10 mouse cellular contexts compared by ENCODE assay signal in the genomic region with DNA sequence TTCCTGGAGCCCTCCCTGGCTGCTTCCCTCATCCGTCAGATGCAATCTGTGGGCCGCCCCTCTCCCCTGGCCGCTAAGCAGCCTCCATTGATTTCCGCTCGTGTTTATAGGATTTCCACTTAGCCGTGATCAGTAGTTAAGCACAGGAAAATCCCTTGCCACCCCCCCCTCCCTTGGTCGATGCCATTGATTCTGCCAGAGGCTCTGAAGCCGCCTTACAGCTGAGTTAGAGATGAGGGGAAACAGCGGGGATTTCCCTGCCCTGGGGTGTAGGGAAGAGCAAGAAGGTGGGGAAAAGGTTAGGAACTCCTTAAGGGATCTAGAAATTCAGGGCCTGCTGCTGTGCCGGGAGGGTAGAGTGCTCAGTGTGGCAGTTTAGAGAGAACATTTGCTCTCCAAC. TPM values are rescaled to one million over a fixed set of nuclear protein-coding genes. Genes with fewer than 3 reads are reported as not detected.
DNase-seq lines count a peak whose midpoint lies in the region; ATAC-seq lines count a peak whose summit lies in the region.
"Had no signal": no experiment of that assay in that cellular context is flagged by ENCODE, and none has a peak within 500 bp of the region (broad histone marks: within the 10 kb centered on the region; RNA-seq: fewer than 3 reads in every experiment).

No protein-coding gene starts in this region.

- H3K4me1 ChIP-seq in lung, embryonic 15.5 days, result peaks cover 27% of the 10 kb centered on the region
- peaks cover 38% of the 10 kb centered on the region for H3K4me1 ChIP-seq in hindbrain, embryonic 15.5 days (replicated peaks)
- H3K4me1 ChIP-seq in neural tube, embryonic 15.5 days, result peaks cover 41% of the 10 kb centered on the region

- no peaks in the 10 kb centered on the region for H3K27me3 ChIP-seq in lung, embryonic 15.5 days
- no peaks in the 10 kb centered on the region for H3K27me3 ChIP-seq in hindbrain, embryonic 15.5 days
- H3K27me3 ChIP-seq in neural tube, embryonic 15.5 days (replicated peaks), result no peaks in the 10 kb centered on the region
- H3K27me3 ChIP-seq: liver, embryonic 15.5 days had no signal

- no peak overlapping the region for H3K9ac ChIP-seq in lung, embryonic 15.5 days
- 0 out of 2 replicates have a peak overlapping the region, but pooled peaks have one; percentile 23 for H3K9ac ChIP-seq in hindbrain, embryonic 15.5 days
- H3K9ac ChIP-seq in neural tube, embryonic 15.5 days (replicated peaks), result 0 out of 2 replicates have a peak overlapping the region, but pooled peaks have one; percentile 32
- H3K9ac ChIP-seq: liver, embryonic 15.5 days had no signal

- no peak overlapping the region for H3K4me2 ChIP-seq in lung, embryonic 15.5 days
- peak overlapping the region; percentile 34 for H3K4me2 ChIP-seq in hindbrain, embryonic 15.5 days
- H3K4me2 ChIP-seq in neural tube, embryonic 15.5 days, result peak overlapping the region; percentile 36
- H3K4me2 ChIP-seq: liver, embryonic 15.5 days had no signal

- no peak for ATAC-seq in lung, embryonic 15.5 days (ENCODE audit: borderline replicate concordance, extremely low read depth, low FRiP score, low TSS enrichment)
- ATAC-seq in hindbrain, embryonic 15.5 days (ENCODE audit: low FRiP score, low read depth), result no peak
- no peak for ATAC-seq in neural tube, embryonic 15.5 days (ENCODE audit: low FRiP score)

- no peak overlapping the region for H3K4me3 ChIP-seq in lung, embryonic 15.5 days
- no peak overlapping the region for H3K4me3 ChIP-seq in hindbrain, embryonic 15.5 days
- 0 out of 2 replicates have a peak overlapping the region, but pooled peaks have one; percentile 4 for H3K4me3 ChIP-seq in neural tube, embryonic 15.5 days (replicated peaks)
- H3K4me3 ChIP-seq: liver, embryonic 15.5 days had no signal

- 67% methylated on average over 10 of the region's 10 CpGs for WGBS in lung, embryonic 15.5 days
- 69% methylated on average over 10 of the region's 10 CpGs for WGBS in hindbrain, embryonic 15.5 days
- 69% methylated on average over 10 of the region's 10 CpGs for WGBS in neural tube, embryonic 15.5 days

- no peaks in the 10 kb centered on the region for H3K9me3 ChIP-seq in lung, embryonic 15.5 days
- no peaks in the 10 kb centered on the region for H3K9me3 ChIP-seq in hindbrain, embryonic 15.5 days
- no peaks in the 10 kb centered on the region for H3K9me3 ChIP-seq in neural tube, embryonic 15.5 days (replicated peaks)
- H3K9me3 ChIP-seq: liver, embryonic 15.5 days had no signal

- H3K27ac ChIP-seq in lung, embryonic 15.5 days, result peak overlapping the region; percentile 61
- H3K27ac ChIP-seq in hindbrain, embryonic 15.5 days (replicated peaks), result peak overlapping the region; percentile 41
- peak overlapping the region; percentile 71 for H3K27ac ChIP-seq in neural tube, embryonic 15.5 days (replicated peaks)
- H3K27ac ChIP-seq: liver, embryonic 15.5 days had no signal

- peaks cover 8% of the 10 kb centered on the region; the same call in 1 of the 2 replicates for H3K36me3 ChIP-seq in lung, embryonic 15.5 days
- H3K36me3 ChIP-seq in hindbrain, embryonic 15.5 days, result no peaks in the 10 kb centered on the region; the same call in 1 of the 2 replicates
- peaks cover 13% of the 10 kb centered on the region; the same call in 1 of the 2 replicates for H3K36me3 ChIP-seq in neural tube, embryonic 15.5 days

- intact Hi-C loops in heart, postnatal 36 days (cut with DNase I), result loop anchor here (2.0 to 5.0 kb wide), 2 partner anchors 73 to 200 kb away; no protein-coding TSS in a partner anchor

- peak; percentile 90 for DNase-seq in heart, adult 11 months
- no peak for DNase-seq in heart, postnatal 36 days
- DNase-seq in lung, postnatal 4 days, result no peak
- DNase-seq in cerebellum, adult 9-10 months, result no peak
- no peak for DNase-seq in right cerebral cortex, postnatal 4 days
- DNase-seq: cerebellum, adult 8-10 months had no signal

RNA-seq across cellular contexts. Expression of gene Thtpa, which starts 3.1 kb away (rescaled TPM):
- 10 to 100 TPM; 12.6 to 13.0 TPM for total RNA-seq in heart, postnatal 36 days (2021)
- 22.0 and 22.9 TPM in 2 replicates for polyA plus RNA-seq in lung, embryonic 15.5 days (2015; fragmentation: Nextera tagmentation; extraction: Ambion mirVana)
- polyA plus RNA-seq in hindbrain, embryonic 15.5 days (2015; fragmentation: Nextera tagmentation; extraction: Ambion mirVana), result 29.4 and 32.6 TPM in 2 replicates
- polyA plus RNA-seq in neural tube, embryonic 15.5 days (2015; fragmentation: Nextera tagmentation; extraction: Ambion mirVana), result 27.9 and 31.6 TPM in 2 replicates

RNA-seq across cellular contexts. Expression of gene Zfhx2, which starts 5.5 kb away (rescaled TPM):
- total RNA-seq in heart, postnatal 36 days (2021), result 1 to 10 TPM; 3.4 to 3.9 TPM
- 4.2 and 4.3 TPM in 2 replicates for polyA plus RNA-seq in lung, embryonic 15.5 days (2015; fragmentation: Nextera tagmentation; extraction: Ambion mirVana)
- 24.0 and 24.9 TPM in 2 replicates for polyA plus RNA-seq in hindbrain, embryonic 15.5 days (2015; fragmentation: Nextera tagmentation; extraction: Ambion mirVana)
- 20.3 and 24.5 TPM in 2 replicates for polyA plus RNA-seq in neural tube, embryonic 15.5 days (2015; fragmentation: Nextera tagmentation; extraction: Ambion mirVana)

RNA-seq across cellular contexts. Expression of gene Ap1g2, which starts 8.7 kb away (rescaled TPM):
- total RNA-seq in heart, postnatal 36 days (2021), result 1 to 10 TPM; 3.9 to 6.2 TPM
- 17.2 and 18.9 TPM in 2 replicates for polyA plus RNA-seq in lung, embryonic 15.5 days (2015; fragmentation: Nextera tagmentation; extraction: Ambion mirVana)
- polyA plus RNA-seq in hindbrain, embryonic 15.5 days (2015; fragmentation: Nextera tagmentation; extraction: Ambion mirVana), result 7.3 and 7.9 TPM in 2 replicates
- 6.2 and 12.4 TPM in 2 replicates for polyA plus RNA-seq in neural tube, embryonic 15.5 days (2015; fragmentation: Nextera tagmentation; extraction: Ambion mirVana)

RNA-seq across cellular contexts. Expression of gene Jph4, which starts 19.1 kb away (rescaled TPM):
- total RNA-seq in heart, postnatal 36 days (2021), result under 1 TPM; 0.14 TPM
- polyA plus RNA-seq in lung, embryonic 15.5 days (2015; fragmentation: Nextera tagmentation; extraction: Ambion mirVana), result 0.33 and 0.37 TPM in 2 replicates
- polyA plus RNA-seq in hindbrain, embryonic 15.5 days (2015; fragmentation: Nextera tagmentation; extraction: Ambion mirVana), result 33.6 and 40.7 TPM in 2 replicates
- 30.6 and 37.0 TPM in 2 replicates for polyA plus RNA-seq in neural tube, embryonic 15.5 days (2015; fragmentation: Nextera tagmentation; extraction: Ambion mirVana)
